Mouse (Mus musculus): ENCODE measurements around the gene Gm49630.
"Not testable (repeated sequence)": the region's sequence is repeated elsewhere in the genome, so short reads cannot be mapped to it uniquely, and the experiment has no call there.

The Gm49630 gene

GRCm38 (mm10) chr17:7371879-7372278, at the start of gene Gm49630:
Gm49630 (minus strand) TSS chr17:7371979.
- not testable (repeated sequence) for DNase-seq (ENCODE audit: low spot score in 2 of 2)

DNA sequence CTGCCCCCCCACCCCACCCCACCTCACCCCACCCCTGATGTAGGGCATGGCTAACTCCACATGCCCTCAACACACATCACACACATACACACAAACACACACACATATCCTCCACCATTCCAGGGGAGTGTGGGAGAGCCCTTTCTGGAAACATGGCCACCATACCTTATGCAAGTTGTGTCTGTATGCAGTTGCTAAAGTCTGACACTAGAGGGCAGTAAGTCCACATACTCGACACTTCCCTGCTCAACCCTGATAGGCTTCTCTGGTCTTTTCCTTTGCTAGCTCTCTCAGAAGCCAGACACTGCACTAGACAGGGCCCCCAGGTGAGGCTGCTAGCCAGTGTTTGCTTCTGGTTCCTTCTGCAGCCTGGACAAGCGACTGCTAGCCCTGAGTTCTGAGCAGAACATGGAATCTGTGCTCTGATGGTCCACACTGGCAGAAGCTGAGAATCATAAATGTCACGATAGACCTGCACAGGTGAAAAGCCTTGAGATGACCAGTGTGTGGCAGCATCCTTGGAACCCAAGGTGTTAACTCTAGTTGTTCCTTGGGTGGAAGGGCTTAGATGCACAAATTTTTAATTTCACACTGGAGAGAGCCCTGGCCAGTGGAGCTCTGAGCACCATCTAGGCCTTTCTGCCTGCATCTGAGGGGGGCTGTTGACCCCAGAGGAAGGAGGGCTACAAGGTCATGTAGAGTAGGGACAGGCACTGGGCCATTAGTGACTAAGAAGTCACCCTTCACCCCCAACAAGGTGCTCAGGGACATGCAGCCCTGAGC, 48.6 kb upstream of the Gm49630 start:
- DNase-seq (ENCODE audit: low spot score in 2 of 2): peak; percentile 30 to 35

- DNase-seq (ENCODE audit: low spot score in 2 of 2): not testable (repeated sequence)
Measured at GRCm38 (mm10) chr17:7414601-7415310, 43.0 kb upstream of the Gm49630 start.

DNA sequence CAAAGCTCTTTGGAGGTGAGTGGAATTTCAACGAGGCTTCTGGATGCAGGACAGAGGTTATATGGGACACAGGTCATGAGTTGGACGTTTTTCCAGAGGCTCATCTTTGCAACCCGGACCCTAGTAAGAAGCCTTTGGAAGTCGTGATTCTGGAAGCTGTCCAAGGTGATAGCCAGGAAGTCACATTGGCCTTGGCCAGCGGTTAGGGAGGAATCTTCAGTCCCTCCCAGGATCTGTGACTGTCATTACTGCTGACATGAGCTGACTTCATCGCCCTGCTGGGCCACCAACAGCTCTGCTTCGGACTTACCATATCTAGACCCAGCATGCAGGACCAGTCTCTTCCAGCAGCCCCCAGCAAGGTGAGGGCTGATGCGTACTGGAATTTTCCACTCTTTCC, 41.6 kb upstream of the Gm49630 start:
- not testable (repeated sequence) for DNase-seq (ENCODE audit: low spot score in 2 of 2)

GRCm38 (mm10) chr17:7399770-7400169, 28.0 kb upstream of the Gm49630 start:
- DNase-seq (ENCODE audit: low spot score in 2 of 2): not testable (repeated sequence)

DNA sequence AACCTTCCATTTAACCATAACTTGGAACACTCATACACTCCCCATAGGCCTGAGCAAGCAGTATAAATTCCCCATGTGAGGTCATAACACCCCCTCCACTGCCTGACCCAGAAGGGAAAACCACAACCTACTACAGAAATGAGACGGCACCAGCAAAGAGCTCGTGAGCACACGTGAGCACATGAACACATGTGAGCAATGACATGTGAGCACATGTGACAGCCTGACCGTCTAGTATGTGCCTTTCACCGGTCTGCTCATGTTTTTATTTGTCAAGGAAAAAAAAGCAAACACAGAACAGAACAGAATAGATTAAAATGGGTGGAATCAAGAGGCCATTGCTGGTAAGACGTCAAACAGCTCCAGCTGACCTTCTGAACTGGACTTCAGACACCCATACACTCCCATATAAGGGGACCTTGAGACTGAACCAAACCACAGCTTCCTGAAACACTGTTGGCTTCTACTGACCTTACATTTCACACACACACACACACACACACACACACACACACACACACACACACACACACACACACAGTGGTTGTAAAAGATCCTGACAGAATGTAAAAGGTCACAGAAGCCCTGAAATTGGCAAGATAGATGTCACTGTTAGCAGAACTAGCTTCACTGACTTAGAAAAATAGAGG, 26.5 kb upstream of the Gm49630 start:
- DNase-seq (ENCODE audit: low spot score in 2 of 2): not testable (repeated sequence)

- DNase-seq (ENCODE audit: low spot score in 2 of 2): not testable (repeated sequence)
Measured at GRCm38 (mm10) chr17:7397079-7397478, 25.3 kb upstream of the Gm49630 start.

DNA sequence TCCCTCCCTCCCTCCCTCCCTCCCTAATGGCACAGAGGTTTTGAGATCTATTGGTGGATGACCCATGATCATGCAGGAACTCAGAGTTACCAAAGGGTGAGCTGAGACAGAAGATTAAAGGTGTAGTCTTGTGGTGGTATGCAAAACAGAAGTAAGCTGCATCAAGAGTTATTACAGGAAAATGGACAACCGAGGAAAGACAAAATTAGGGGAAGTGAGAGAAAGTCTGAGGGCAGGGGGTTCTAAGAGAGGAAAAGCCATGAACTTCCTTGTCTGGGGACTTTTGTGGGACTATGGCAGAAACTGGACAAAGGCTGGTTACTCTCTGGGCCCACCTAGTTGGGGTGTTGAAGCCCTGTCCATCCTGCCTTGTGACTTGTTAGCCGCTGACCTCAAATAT, 24.5 kb upstream of the Gm49630 start:
- DNase-seq (ENCODE audit: low spot score in 2 of 2): not testable (repeated sequence)

GRCm38 (mm10) chr17:7395671-7396070, 23.9 kb upstream of the Gm49630 start:
- DNase-seq (ENCODE audit: low spot score in 2 of 2): not testable (repeated sequence)

GRCm38 (mm10) chr17:7395116-7395515, 23.3 kb upstream of the Gm49630 start:
- DNase-seq (ENCODE audit: low spot score in 2 of 2): not testable (repeated sequence)

DNA sequence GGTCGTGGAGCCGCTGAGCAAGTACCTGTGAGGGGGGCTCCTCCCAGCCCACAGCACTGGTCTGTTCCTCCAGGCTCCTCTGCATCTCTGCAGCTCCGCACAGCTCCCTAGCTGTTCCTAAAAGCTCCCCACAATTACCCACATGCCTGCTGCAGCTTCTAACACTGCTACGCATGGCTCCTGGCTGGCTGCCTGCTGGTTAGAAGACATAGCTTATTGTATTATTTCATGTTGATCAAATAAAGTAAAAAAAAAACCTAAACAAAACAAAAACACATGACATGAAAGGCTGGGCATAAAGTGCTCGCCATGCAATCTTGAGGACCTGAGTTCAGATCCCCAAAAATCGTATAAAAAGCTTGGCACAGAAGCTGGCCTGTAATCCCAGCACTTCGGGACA, 18.1 kb upstream of the Gm49630 start:
- peak; percentile 43 to 48 for DNase-seq (ENCODE audit: low spot score in 2 of 2)

DNA sequence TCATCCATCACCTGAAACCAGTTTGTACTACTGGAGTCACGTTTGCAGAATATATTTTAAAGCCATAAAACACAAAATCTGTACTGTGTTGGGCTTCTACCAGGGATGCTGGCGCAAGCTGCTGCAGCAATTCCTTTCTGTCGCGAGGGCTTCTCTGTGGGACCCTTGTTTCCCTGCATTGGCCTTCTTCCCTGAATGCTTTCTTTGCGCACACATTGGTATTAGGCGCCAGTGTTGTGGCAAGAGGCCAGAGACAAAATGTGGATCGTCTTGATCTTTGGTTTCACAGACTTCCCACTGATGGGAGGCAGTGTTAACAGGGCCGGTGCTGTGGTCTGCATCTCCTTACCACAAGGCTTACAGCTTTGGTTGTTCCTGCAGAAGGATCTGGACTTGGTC, 17.2 kb upstream of the Gm49630 start:
- DNase-seq (ENCODE audit: low spot score in 2 of 2): peak; percentile 38

DNA sequence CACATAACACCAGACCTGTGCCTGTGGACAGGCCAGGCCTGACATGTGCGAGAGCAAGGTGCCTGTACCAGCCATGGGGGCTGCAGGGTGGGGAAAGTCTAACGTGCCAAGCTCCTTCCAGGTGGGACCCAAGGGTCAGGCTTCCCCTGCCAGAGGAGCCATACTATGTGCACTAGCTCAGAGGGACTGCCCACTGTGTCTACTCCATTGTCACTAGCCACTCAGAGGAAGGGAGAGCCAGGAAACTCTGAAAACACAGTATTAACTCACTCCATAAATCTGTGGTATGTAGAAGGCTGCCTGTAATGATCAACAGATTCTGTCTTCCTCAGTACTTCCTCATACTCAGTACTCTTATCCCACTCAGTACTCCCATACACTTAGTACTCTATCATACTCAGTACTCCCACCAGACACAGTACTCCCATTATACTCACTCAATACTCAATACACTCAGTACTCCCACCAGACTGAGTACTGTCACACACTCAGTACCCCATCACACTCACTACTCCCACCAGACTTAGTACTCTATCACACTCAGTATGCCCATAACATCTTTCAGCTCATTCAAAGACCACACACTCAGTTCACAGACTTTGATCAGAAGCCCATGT, 16.7 kb upstream of the Gm49630 start:
- not testable (repeated sequence) for DNase-seq (ENCODE audit: low spot score in 2 of 2)

DNA sequence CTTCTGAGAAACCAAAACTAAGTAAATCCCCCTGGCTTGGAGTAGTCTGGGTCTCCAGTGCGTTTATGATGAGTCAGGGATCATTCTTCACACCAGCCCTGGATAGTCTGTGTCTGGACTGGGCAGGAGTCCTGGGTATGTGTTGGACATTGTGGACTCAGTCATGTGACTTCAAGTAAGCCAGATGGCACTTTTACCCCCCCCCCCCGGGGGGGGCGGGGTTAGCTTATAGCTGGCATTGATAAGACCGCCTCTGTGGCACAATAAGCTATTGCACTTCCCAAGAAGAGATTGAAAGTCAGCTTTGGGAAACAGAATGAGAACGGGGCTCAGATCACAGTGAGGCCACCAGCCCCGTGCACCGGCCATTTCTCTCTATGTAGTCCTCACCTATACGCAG, 14.2 kb upstream of the Gm49630 start:
- DNase-seq (ENCODE audit: low spot score in 2 of 2): not testable (repeated sequence)

DNA sequence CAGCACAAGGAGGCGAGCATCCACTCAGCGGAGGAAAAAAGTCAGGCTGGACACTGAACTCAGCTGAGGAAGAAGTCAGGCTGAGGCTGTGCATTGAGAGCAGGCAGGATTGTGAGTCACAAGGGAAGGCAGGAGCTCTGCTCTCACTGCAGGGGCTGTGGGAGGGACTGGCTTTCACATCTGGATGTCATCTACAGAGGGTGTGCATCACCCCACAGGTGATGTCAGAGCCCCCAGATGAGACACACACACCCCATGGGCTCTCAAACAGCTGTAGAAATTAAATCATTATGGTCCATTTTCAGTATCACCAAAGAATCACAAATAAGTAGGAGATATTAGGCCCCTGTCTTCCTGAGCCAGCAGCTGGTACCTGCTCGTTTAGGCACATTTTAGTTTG, 13.6 kb upstream of the Gm49630 start, which contains the start of gene Unc93a2:
Gene Unc93a2, minus strand, starts transcription at position 101 of the 400 bp plus-strand sequence.
- DNase-seq (ENCODE audit: low spot score in 2 of 2): not testable (repeated sequence)

- not testable (repeated sequence) for DNase-seq (ENCODE audit: low spot score in 2 of 2)
Measured at GRCm38 (mm10) chr17:7383167-7384143, 11.7 kb upstream of the Gm49630 start.

- DNase-seq (ENCODE audit: low spot score in 2 of 2): not testable (repeated sequence)
Measured at GRCm38 (mm10) chr17:7382711-7383110, 10.9 kb upstream of the Gm49630 start.

- DNase-seq (ENCODE audit: low spot score in 2 of 2): not testable (repeated sequence)
Measured at GRCm38 (mm10) chr17:7377907-7378306, 6.1 kb upstream of the Gm49630 start.

DNA sequence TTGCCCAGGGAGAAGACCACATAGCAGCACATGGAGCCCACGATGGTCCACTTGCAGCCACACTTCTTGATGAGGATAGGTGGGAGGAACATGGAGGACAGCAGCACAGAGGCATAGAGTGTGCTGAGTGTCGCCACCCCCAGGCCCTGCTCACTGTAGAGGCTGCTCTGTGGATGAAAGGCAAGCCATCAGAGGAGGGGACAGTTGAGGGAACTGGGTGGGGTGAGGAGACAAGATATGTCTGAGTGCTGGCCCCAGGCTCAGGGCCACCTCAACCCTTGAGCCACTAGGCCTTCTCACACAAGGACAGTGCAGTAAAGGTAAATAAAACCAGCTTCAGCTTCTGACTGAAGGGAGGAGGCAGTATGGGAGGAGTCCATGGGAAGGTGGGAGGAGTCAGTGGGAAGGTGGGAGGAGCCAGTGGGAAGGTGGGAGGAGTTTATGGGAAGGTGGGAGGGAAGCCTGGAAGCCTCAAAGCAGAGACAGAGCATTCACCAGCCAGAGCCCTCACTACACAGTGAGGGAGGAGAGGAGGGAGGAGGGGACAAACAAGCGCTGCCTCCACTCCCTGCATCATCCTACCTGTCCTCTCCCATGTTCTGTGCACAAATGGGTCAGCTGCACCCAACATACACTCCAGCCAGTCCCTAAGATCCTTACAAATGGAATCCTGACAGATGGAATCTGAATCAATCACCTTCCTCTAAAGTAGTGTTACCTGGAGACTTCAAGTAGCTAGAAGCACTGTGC, 5.3 kb upstream of the Gm49630 start:
- DNase-seq (ENCODE audit: low spot score in 2 of 2): not testable (repeated sequence)

DNA sequence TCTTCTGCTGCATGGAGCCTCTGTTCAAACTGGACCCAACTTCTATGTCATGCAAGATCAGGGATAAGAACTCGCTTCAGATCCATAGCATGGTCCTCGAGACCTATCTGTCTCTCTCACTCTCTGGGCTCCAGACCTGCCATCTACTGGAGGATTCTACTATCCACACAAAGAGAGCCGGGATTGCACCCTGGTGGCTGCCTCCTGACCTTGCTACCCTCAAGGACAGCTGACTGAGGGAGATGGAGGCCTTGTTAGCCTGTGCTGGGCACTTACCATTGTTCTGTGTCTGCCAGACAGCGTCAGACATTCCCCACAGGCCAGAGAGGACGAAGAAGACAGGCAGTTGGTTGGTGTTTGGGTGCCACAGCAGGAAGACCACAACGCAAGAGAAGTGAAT, 2.4 kb downstream of the Gm49630 start:
- DNase-seq (ENCODE audit: low spot score in 2 of 2): not testable (repeated sequence)

Data from right cerebral cortex, postnatal 10 days (tissue).